Mouse (Mus musculus) megakaryocyte, embryonic 14.5 days (primary cell): ENCODE results near the gene Mier2.

ENCODE experiments used
- FLI1 ChIP-seq: IDR thresholded peaks from 2 replicates; pipeline ENCODE4 v1.6.1; 2012; ENCODE audit warnings: low read length, inconsistent platforms, mixed read lengths
- GATA1 ChIP-seq: IDR thresholded peaks from 3 replicates; pipeline ENCODE4 v1.6.1; 2012; ENCODE audit warnings: mixed read lengths, low read length, inconsistent platforms, borderline replicate concordance

GRCm38 (mm10) chr10:79579781-79580180 is 24.8 kb upstream of the Mier2 start:
- TF ChIP-seq GATA1 (no peak), FLI1 (no peak)
